ENCODE assay signal across 8 mouse cellular contexts in genomic region chr8:61479506-61480214, GRCm38 (mm10). TPM values are rescaled to one million over a fixed set of nuclear protein-coding genes. Genes with fewer than 3 reads are reported as not detected.
DNase-seq lines count a peak whose midpoint lies in the region; ATAC-seq lines count a peak whose summit lies in the region.

No protein-coding gene starts in this region.

- no peak overlapping the region for H3K27ac ChIP-seq in forebrain, embryonic 13.5 days
- H3K27ac ChIP-seq in neural tube, embryonic 15.5 days (replicated peaks) = no peak overlapping the region

- no peaks in the 10 kb centered on the region for H3K27me3 ChIP-seq in forebrain, embryonic 13.5 days
- no peaks in the 10 kb centered on the region for H3K27me3 ChIP-seq in neural tube, embryonic 15.5 days (replicated peaks)

- WGBS in forebrain, embryonic 13.5 days = 54% methylated on average over 11 of the region's 11 CpGs
- WGBS in neural tube, embryonic 15.5 days = 58% methylated on average over 11 of the region's 11 CpGs

- H3K4me1 ChIP-seq in forebrain, embryonic 13.5 days = no peaks in the 10 kb centered on the region
- no peaks in the 10 kb centered on the region for H3K4me1 ChIP-seq in neural tube, embryonic 15.5 days

- H3K9me3 ChIP-seq in forebrain, embryonic 13.5 days (replicated peaks) = no peaks in the 10 kb centered on the region
- no peaks in the 10 kb centered on the region for H3K9me3 ChIP-seq in neural tube, embryonic 15.5 days (replicated peaks)

- no peaks in the 10 kb centered on the region for H3K36me3 ChIP-seq in forebrain, embryonic 13.5 days (ENCODE audit: poor library complexity, severe bottlenecking)
- no peaks in the 10 kb centered on the region for H3K36me3 ChIP-seq in neural tube, embryonic 15.5 days

- H3K9ac ChIP-seq in forebrain, embryonic 13.5 days = no peak overlapping the region
- H3K9ac ChIP-seq in neural tube, embryonic 15.5 days (replicated peaks) = no peak overlapping the region

- peak; percentile 78 for ATAC-seq in forebrain, embryonic 13.5 days
- peak; percentile 81 to 87 for ATAC-seq in hematopoietic stem cell, adult 5-6 weeks (replicated peaks in 1 of 2; ENCODE audit: insufficient read depth in 1 of 2, low FRiP score in 2 of 2, low TSS enrichment in 1 of 2, low read depth in 1 of 2, poor library complexity in 2 of 2, severe bottlenecking in 2 of 2)
- 0 out of 2 replicates have a peak, but pooled peaks have one; percentile 24 for ATAC-seq in neural tube, embryonic 15.5 days (ENCODE audit: low FRiP score)

- DNase-seq in CD4-positive, CD25-positive, alpha-beta regulatory T cell, adult 2 months (ENCODE audit: low read depth, low spot score) = peak; percentile 81
- DNase-seq in adrenal gland, adult (ENCODE audit: inconsistent age in 2 of 2, low spot score in 1 of 2) = peak; percentile 50 to 74
- DNase-seq in layer of hippocampus, adult 18-20 months (ENCODE audit: low spot score in 2 of 2) = peak; percentile 20 to 77
- DNase-seq in lung, adult 18-20 months = peak; percentile 67 to 74
- peak; percentile 62 for DNase-seq in thymus, postnatal 14 days

- no peak overlapping the region for H3K4me2 ChIP-seq in forebrain, embryonic 13.5 days
- no peak overlapping the region for H3K4me2 ChIP-seq in neural tube, embryonic 15.5 days

- no peak overlapping the region for H3K4me3 ChIP-seq in forebrain, embryonic 13.5 days
- no peak overlapping the region for H3K4me3 ChIP-seq in neural tube, embryonic 15.5 days (replicated peaks)

RNA-seq across cellular contexts. Expression of gene Cbr4, which starts 7.9 kb away (rescaled TPM):
- polyA plus RNA-seq in forebrain, embryonic 13.5 days (2015; fragmentation: Nextera tagmentation; extraction: Ambion mirVana) = 25.1 and 26.6 TPM in 2 replicates
- 31.9 and 40.2 TPM in 2 replicates for total RNA-seq in hematopoietic stem cell, adult 5-6 weeks (2017)
- total RNA-seq in layer of hippocampus, adult 18-20 months (2021) = 10 to 100 TPM; 21.4 to 24.5 TPM
- 17.2 and 25.4 TPM in 2 replicates for polyA plus RNA-seq in neural tube, embryonic 15.5 days (2015; fragmentation: Nextera tagmentation; extraction: Ambion mirVana)

Comparison
In these comparisons a context has a peak if more than half of its experiments do, and no peak if none do; other contexts are left out.
1. ATAC-seq: peak in every context shown above with its lines; median percentile 84 in hematopoietic stem cell, adult 5-6 weeks; 78 in forebrain, embryonic 13.5 days; 24 in neural tube, embryonic 15.5 days.